Mouse (Mus musculus): ENCODE measurements around the gene Ssxb3. TPM values are rescaled to one million over a fixed set of nuclear protein-coding genes. Genes with fewer than 3 reads are reported as not detected.
"Not testable (repeated sequence)": the region's sequence is repeated elsewhere in the genome, so short reads cannot be mapped to it uniquely, and the experiment has no call there.

Gene Ssxb3
- polyA plus RNA-seq (2015; fragmentation: Nextera tagmentation; extraction: Ambion mirVana) = not detected in 2 replicates

GRCm38 (mm10) chrX:8591716-8592115, at the start of gene Ssxb3:
Gene Ssxb3, minus strand, starts transcription at chrX:8591816.
- H3K9me3 ChIP-seq; H3K27me3 ChIP-seq; H3K9ac ChIP-seq; H3K4me2 ChIP-seq; H3K4me3 ChIP-seq; ATAC-seq (ENCODE audit: insufficient number of reproducible peaks, low FRiP score, low TSS enrichment, low read depth); H3K36me3 ChIP-seq; H3K27ac ChIP-seq; H3K4me1 ChIP-seq: not testable (repeated sequence)
- 12% methylated on average over 1 of the region's 1 CpGs for WGBS

- not testable (repeated sequence) for H3K4me2 ChIP-seq; H3K27ac ChIP-seq; H3K9ac ChIP-seq; H3K9me3 ChIP-seq; H3K27me3 ChIP-seq; ATAC-seq (ENCODE audit: insufficient number of reproducible peaks, low FRiP score, low TSS enrichment, low read depth); H3K36me3 ChIP-seq; H3K4me3 ChIP-seq; H3K4me1 ChIP-seq
- 68% methylated on average over 4 of the region's 4 CpGs for WGBS
Observed at GRCm38 (mm10) chrX:8548155-8548554, 43.5 kb downstream of the Ssxb3 start, which contains the start of gene Ssxb6. Gene Ssxb6, minus strand, starts transcription at chrX:8548255.

Other genes with a start within 250 kb of the Ssxb3 start
- not detected in 2 replicates for gene Ssxb9, start 224.8 kb downstream of the Ssxb3 start, polyA plus RNA-seq (2015; fragmentation: Nextera tagmentation; extraction: Ambion mirVana)
- gene Ssxb1, start 178.5 kb downstream of the Ssxb3 start, polyA plus RNA-seq (2015; fragmentation: Nextera tagmentation; extraction: Ambion mirVana) = not detected in 2 replicates
- gene Ssxb2, start 130.1 kb downstream of the Ssxb3 start, polyA plus RNA-seq (2015; fragmentation: Nextera tagmentation; extraction: Ambion mirVana) = not detected in 2 replicates
- gene Gm14459, start 66.9 kb downstream of the Ssxb3 start, polyA plus RNA-seq (2015; fragmentation: Nextera tagmentation; extraction: Ambion mirVana) = not detected in 2 replicates
- gene Ssxb6, start 43.6 kb downstream of the Ssxb3 start, polyA plus RNA-seq (2015; fragmentation: Nextera tagmentation; extraction: Ambion mirVana) = not detected in 2 replicates
- gene Ssxb8, start 99.0 kb upstream of the Ssxb3 start, polyA plus RNA-seq (2015; fragmentation: Nextera tagmentation; extraction: Ambion mirVana) = not detected in 2 replicates
- gene Ssx9, start 156.6 kb upstream of the Ssxb3 start, polyA plus RNA-seq (2015; fragmentation: Nextera tagmentation; extraction: Ambion mirVana) = not detected in 2 replicates
- gene Ssxb5, start 211.9 kb upstream of the Ssxb3 start, polyA plus RNA-seq (2015; fragmentation: Nextera tagmentation; extraction: Ambion mirVana) = not detected in 2 replicates